Mouse (Mus musculus): ENCODE measurements at regions not wholly inside any gene's neighbourhood (a gene's known extent, or its start where the extent isn't known, plus 50 kb on each side); places are given as distances from the start of the nearest gene placed in this dataset.

DNA sequence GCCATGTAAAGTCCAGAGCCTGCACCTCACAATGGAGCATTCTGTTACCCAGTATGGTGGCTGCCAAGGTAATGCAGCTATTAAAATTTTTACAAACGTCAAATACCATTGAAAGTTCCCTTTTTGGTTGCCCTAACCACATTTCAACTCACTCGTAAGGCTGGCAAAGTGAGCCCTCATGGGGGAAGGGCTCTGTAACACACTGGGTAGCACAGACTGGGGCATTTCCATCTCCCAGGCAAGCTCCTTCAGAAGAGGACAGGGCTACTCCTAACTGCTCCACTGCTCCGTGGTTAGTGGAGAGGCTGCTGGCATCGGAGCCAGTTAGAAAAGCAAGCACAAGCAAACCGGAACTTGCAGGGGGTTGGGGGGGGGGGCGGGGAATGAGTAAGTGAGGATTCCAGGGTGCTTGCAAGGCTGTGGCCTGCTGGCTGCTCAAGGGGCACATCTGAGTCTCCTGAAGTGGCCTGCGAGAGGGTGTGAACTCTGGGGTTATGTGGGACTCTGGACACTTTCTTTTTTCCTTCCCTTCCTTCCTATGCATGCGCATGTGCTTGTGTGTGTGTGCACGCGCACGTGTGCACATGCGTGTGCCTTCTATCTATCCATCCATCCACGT, 233.8 kb downstream of the Sox9 start:
- intact Hi-C loops (cut with DNase I; ENCODE audit: low total_unique reads) = no loop called here
- no peak for DNase-seq

DNA sequence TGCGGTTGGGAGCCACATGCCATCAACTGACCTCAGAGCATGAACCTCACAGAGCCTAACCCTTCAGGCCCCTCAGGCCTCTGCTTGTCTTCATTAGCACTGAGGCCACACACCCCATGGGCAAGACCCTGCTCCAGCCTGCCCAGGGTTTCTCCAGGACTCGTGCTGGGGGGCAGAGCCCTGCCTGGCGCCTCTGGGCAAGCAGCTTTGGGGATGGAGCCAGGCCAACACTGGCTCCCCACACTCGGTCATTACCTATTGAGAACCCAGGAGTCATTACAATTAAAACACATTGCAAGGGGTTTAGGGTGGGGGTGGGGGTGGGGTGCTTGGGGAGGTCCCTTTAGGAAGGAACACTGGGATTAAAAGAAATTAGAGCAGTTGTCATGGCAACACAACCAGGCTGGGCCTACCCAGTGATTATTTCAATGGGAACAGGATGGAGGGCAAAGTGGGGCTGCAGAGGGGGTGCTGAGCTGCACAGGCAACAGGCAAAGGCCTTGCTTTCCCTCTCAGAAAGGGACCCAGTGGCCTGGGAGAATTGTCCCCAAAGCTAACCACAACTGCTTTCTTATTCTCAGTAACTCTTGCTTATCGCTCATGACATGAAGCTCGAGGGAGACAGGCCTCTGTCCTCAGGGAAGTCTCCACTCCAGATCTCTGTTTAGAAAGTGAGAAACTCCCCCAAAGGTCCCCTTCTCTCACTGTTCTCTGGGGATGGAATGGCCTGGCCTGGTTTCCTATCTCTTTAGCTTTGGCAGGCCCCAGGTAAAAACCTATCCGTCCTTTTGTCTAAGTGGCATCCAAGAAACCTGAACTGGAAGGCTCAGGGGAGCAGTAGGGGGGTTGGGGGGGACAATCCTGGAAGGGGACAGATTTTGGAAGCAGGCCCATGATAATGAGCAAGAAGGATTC, 235.0 kb downstream of the Sox9 start:
- DNase-seq = no peak
- intact Hi-C loops (cut with DNase I; ENCODE audit: low total_unique reads) = no loop called here

DNA sequence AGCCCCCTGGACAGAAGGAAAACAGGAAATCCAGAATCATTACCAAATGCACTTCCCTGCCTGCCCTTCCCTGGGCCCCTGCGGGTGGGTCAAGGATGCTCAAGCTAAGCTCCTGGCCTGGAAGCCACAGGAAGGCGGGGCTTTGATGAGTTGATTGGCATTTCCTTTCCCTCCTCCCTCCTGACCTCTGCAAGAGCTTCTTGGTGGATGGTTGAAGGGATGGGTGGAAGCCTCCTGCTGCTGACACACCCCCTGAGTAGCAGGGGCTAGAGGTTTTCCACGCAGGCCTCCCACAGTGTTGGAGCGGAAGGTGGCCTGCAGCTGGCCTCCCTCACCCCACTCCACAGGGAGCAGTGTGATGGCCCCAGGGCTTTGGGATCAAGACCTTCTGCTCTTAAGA, 239.5 kb downstream of the Sox9 start:
- DNase-seq = no peak
- intact Hi-C loops (cut with DNase I; ENCODE audit: low total_unique reads) = no loop called here

DNA sequence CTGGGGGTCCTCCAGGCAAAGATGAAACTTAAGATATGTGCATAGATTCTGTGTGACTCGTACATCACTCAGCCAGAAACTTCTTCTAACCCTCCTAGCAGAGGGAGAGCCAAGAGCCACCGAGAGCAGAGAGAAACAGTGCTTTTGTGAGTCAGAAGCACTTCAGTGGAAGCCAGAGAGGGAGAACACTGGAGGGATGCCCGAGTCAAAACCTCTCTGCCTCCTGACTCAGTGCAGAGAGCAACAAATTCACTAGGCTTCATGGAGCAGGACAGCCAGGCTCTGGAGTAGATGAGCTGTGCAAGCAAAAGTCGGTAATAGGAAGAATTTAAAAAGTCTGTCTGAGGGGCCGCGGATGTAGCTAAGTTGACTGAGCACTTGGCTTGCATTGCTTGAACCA, 245.0 kb downstream of the Sox9 start:
- peak; percentile 68 for DNase-seq
- intact Hi-C loops (cut with DNase I; ENCODE audit: low total_unique reads) = no loop called here

DNA sequence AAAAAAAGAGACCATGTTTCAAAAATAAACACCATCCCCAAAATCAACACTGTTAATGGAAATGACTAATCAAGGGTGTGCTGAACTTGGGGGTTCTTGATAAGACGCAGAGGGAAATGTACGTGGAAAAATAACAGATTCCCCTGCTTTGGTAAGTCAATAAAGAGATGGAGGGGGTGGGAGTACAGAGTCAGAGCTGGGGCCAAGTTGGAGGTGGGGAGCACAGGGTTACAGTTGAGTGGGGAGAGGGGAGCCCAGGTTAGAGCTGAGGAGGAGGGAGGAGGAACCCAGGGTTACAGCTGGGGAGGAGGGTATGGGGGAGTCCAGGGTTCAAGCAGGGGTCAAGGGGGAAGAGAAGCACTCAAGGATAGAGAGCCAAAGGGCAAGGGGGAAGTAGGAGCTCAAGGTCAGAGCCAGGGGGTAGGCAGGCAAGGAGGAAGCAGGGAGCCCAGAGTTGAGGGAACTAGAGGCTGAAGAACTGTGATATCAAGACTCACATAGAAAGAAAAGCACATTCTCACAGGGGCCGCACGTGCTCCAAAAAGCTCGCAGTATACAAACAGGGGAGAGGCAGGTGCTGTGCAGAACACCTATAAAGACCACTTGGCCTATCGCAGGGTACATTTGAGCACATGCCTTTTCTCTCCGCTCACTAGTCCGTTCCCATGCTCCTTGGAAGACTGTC, 246.4 kb downstream of the Sox9 start:
- intact Hi-C loops (cut with DNase I; ENCODE audit: low total_unique reads) = no loop called here
- DNase-seq = no peak

DNA sequence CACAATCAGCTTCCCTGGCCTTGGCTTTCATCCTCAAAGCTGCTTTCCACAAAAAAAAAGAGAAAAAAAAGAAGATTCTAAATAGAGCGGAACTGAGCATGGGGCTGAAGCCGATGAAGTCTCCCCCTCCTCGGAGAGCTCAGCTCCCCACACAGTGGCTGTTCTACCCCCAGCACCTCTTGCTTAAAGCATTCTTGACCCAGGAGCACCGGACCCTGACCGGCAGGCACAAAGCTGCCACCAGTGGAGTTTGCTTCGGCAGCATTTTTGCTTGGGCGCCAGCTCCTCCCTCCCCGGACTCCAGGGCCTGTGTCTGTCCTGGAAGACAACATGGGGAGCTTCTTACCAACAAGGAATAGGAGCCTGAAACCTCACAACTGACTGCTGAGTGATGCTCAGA, 249.4 kb downstream of the Sox9 start:
- intact Hi-C loops (cut with DNase I; ENCODE audit: low total_unique reads) = no loop called here
- DNase-seq = no peak

DNA sequence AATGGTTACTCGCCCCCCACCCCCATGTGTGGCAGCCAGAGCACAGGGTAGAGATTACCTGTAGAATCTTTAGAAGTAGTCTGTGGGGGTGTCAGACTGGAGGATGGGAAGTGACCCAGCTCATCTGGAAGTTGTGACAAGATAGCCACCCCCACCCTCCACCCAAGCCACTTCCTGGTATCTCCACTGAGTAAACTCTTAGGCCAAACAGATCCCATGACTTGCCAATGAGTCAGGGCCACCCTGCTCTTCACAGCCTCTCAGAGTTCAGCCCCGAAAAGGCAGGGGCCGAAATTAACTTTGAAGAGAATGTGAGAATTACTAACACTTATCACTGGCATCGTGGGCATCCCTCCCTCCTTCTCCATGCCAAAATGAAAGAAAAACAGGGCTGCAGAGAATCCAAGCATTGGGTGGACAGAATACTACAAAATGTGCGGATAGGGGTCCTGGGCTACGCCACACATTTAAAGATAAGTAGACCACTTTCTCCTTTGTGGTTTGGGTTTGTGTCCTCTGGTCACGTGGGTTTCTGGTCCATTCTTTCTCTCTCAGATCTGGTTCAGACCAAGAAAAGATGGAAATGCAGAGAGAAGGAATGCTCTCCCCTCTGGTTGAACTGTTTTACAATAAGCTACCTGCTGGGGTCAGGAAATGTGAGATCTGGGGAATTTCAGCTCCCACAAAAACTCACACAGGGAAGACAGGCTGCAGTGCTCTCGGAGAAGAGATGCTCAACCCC, 250.6 kb downstream of the Sox9 start:
- intact Hi-C loops (cut with DNase I; ENCODE audit: low total_unique reads) = no loop called here
- DNase-seq = no peak

DNA sequence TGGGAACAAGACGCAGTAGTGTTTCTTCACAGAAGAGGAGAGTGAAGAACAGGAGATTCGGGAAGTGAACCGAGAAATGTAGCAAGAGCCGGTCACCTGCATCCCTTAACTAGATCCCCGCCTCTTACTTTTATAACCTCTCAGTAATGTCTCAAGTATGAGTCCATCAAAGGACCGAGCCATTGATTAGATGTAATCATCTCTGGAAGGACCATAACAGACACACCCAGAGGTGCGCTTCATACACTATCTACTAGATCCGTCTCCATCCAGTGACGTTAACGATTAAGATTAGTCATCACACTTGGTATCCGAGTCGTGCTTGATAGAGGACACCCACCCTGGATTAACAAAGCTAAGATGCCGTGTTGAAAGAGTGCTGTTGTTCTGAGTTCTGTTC, 252.9 kb downstream of the Sox9 start:
- intact Hi-C loops (cut with DNase I; ENCODE audit: low total_unique reads) = no loop called here
- no peak for DNase-seq

DNA sequence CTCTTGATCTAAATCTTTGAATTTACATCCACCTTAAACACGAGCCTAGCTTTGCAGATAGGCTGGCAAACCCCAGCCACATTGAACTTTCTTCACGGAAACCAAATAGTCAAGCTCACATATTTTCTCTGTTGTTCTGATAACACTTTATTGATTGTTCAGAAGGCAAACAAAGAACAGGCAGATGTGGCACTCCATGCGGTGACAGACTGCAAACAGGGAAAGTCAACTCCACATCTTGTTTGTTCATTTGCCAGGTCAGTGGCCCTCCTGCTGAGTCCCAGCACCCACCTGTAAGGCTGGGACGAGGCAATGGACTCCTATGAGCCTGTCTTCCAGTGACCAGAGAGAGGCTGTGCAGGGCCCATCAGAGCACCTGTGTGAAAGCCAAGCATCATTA, 255.7 kb downstream of the Sox9 start:
- no peak for DNase-seq
- intact Hi-C loops (cut with DNase I; ENCODE audit: low total_unique reads) = no loop called here

DNA sequence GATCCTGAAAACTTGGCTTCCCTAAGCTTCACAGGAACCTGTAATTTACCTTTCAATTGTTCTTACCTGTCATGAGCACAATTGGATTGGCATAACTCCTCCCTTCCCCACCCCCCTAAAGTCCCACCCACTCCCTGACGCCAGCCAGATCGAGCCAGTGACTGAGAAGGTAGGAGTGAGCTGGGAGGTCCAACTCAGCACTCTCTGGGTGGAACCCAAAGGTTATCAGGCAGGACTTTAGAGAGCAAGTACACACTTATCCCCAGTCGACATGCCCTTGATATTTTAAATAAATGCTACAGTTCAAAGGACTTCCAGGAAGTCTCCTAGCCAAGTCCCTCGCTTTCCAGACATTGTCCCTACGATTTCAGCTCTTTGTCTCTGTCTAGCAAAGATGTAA, 260.7 kb downstream of the Sox9 start:
- DNase-seq = no peak
- intact Hi-C loops (cut with DNase I; ENCODE audit: low total_unique reads) = no loop called here

DNA sequence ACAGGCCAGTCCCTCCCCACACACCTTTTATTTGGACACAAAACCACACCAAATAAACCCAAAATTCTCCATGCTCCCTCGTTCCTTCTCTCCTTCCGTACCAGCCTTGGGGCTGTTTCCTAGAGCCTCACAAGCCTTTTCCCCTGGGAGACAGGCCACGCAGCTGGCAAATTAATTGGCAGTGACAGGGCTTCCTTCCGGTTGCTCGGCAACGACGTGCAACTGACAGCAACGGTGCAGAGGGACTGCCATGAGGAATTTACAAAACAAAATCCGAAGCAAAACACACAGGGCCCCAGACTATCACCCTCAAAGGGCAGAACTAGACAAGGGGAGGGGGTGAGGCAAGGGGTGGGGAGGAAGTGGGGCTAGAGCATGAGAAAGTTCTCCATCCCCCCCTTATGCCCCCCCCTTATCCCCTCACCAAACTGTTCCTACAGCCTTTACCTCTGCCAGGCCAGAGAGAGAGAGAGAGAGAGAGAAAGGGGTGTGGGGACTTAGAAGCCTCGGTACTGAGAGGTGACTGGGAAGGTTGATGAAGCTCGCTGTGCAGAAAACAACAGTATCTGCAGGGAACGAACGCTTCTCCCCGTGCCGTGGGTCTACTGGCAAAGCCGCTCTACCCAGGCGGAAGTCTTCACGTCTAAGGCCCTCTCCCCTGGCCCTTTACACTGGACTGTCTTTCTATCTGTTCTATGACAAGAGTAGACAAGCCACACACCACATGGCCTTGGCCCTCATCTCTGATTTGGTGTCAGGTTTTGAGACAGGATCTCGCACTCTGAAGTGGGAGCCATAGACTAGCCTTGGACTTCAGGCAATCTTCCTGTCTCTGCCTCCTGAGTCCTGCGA, 264.4 kb downstream of the Sox9 start:
- DNase-seq = peak; percentile 45

DNA sequence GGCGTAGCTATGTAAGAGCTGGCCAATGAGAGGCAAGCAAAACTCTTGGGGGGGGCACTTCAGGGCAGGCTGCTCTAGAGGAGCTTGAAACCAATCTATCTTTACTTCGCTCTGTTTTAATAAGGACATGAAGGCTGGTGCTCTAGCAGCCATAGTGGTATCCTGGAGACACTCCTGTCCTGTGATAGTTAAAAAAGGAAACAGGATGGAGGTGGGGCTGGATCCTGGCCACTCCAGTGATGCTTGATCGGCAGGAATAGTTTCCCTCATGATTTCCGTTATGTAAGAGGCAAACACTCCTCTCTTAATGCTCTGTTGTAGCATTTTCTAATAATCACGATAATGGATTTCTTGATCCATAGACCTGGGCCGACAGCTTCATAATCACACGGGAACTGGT, 266.1 kb downstream of the Sox9 start:
- intact Hi-C loops (cut with DNase I; ENCODE audit: low total_unique reads) = no loop called here
- no peak for DNase-seq

More for the DNA sequence above, 264.4 kb downstream of the Sox9 start:
- intact Hi-C loops (cut with DNase I; ENCODE audit: low total_unique reads) = no loop called here

DNA sequence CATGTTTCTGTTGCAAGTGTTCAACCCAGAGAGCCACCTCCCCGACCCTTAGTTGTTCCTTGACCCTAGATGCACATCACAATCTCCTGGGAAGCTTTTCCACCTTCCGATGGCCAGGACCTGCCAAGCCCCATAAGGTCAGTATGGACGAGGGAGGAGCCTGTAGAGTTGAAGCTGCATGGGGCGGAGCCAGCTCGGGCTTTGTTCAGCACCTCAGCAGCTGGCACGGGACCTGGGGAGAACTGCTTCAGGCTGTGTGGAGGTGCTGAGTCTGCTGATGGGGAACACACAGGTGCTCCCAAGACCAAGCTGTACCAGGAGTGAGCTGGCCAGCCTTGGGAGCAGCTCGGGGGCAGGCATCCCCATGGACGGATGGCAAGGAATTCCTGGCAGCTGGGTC, 267.6 kb downstream of the Sox9 start:
- intact Hi-C loops (cut with DNase I; ENCODE audit: low total_unique reads) = no loop called here
- DNase-seq = no peak

DNA sequence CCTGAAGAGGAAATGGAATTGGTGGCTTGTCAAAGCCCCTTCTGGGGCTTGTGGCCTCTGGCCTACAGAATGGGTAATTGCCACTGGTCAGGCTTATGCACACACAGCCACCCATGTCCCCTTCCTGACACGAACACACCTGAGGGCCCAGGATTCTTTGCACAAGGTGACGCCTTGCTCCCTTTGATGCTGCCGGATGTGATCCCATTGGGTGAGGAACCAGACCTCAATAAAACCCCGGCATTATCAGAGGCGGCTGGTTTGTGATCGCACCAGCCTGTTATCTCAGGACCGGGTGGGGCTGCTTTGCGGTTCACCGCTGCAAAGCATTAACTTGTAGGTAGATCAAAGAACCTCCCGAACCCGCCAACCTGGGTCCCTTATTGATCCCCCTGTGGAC, 270.5 kb downstream of the Sox9 start:
- intact Hi-C loops (cut with DNase I; ENCODE audit: low total_unique reads) = no loop called here

DNA sequence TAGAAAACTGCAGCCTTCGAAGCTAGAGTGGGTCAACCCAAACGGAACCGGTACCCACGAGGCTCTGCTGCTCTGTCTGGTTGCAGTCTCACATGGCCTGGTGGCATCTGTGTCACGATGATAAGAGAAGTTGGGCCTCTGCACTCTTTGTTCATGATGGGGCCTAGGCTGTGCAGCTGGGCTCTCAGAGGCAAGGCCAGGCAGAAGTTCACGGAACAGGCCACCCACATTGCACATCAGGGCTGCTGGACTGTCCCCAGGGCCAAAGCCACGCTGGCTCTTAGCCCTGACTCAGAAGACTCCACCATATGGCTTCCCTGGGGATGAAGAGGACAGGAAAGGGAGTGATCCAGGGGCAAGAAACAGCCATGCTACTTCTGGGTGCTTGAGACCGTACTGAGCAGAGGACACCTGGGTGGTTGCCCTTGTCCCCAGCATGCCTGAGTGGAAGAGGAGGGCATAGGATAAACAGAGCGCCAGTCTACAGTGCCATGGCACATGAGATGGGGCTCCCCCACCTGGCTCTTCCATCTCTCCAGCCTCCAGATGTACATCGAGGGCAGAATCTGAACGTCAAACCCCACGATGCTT, 274.1 kb downstream of the Sox9 start:
- peak; percentile 54 for DNase-seq
- intact Hi-C loops (cut with DNase I; ENCODE audit: low total_unique reads) = no loop called here

More for the DNA sequence above, 270.5 kb downstream of the Sox9 start:
- no peak for DNase-seq

DNA sequence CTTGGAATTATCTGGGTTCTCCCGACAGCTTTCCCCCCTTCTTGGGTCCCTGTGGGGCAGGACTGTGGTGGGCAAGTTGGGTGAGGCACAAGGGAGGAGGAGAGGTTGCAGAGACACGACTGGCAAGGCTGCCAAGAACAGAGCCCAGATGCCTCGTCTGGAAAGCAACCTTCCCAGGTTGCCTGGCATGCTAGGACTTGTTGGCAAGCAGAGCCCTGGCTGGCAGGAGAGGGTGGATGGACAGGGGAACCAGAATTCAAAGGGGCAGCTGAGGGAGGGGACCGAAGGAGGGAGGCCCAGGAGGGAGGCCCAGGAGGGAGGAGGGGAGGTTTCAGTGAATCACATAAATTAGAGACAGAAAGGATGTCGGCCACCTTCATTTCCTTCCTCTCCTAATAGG, 274.8 kb downstream of the Sox9 start:
- intact Hi-C loops (cut with DNase I; ENCODE audit: low total_unique reads) = no loop called here
- no peak for DNase-seq

DNA sequence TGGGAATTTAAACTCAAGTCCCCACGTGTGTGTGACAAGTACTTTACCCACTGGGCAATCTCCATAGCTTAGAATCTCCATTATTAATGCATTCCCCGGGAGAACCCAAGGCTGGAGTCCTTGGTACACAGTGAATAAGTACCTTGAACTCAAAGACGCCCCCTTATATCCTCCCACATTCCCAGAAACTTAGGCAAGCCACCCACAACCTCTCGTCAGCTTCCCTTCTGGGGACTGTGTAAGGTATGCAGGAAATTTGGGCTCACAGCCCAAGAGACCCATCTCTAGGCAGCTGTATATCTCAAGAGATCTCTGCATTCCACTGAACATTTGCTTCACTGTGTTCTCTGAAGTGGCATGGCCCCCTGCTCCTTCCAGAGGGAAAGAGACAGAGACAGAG, 288.3 kb downstream of the Sox9 start:
- intact Hi-C loops (cut with DNase I; ENCODE audit: low total_unique reads) = no loop called here
- DNase-seq = no peak

DNA sequence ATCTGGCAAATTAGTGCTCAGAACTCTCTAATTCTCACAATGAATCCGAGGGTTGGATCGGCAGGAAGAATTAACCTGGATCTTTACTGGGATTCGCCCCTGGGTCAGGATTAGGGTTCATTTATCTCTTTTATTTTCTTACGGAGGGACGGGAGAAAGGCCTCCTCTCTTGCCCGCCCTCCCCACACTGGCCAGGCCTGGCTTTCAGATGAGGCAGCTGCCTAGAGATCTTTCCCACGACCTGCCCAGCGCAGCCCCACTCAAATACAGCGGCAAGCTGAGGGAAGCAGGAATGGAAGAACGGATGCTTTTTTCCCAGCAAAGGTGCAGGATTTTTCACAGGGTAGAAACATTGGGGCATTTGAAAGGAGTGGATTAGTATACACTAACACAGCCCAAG, 289.9 kb downstream of the Sox9 start:
- DNase-seq = no peak
- intact Hi-C loops (cut with DNase I; ENCODE audit: low total_unique reads) = no loop called here

DNA sequence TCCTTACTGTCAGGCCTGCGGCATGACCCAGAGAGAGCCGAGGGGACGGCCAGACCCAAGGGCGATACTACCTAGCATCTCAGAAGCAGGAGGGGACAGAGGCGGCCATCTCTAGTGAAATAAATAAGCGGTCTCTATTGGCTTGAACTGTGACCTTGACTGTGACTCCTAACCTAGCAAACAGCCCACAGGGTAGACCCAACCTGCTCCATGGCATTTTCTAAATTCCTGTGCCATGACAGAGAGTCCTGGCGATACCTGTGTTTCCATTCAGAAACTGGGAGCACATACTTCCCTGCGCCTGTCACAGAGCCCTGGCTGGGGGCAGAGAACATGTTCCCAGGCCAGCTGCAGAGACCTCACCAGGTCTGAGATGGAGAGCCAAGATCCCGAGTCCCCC, 292.3 kb downstream of the Sox9 start:
- intact Hi-C loops (cut with DNase I; ENCODE audit: low total_unique reads) = no loop called here
- DNase-seq = no peak
